Mouse (Mus musculus) heart, adult 2 months (tissue): ENCODE measurements around the gene Bcat2.
A peak's percentile ranks its signal among the peaks of the same experiment; 100 is the strongest.

Experiments used
- CTCF ChIP-seq: fragments of 200-600 bp; IDR thresholded peaks from 2 replicates; pipeline ENCODE4 v1.8.1; 2022; ENCODE audit warnings: antibody characterized with exemption, mild to moderate bottlenecking, moderate library complexity
- EP300 ChIP-seq: fragments of 200-500 bp; IDR thresholded peaks from 2 replicates; pipeline ENCODE4 v1.6.1; 2011; ENCODE audit warnings: low read depth, low read length, control low read depth; ENCODE audit not compliant: insufficient read depth
- POLR2A ChIP-seq: fragments of 200-500 bp; IDR thresholded peaks from 2 replicates; pipeline ENCODE4 v1.6.1; 2011; ENCODE audit warnings: mild to moderate bottlenecking, low read depth, low read length, control low read depth; ENCODE audit not compliant: insufficient read depth

- no peak for TF ChIP-seq POLR2A
- peak; percentile 71 for TF ChIP-seq CTCF
- TF ChIP-seq EP300 = no peak
Measured at GRCm38 (mm10) chr7:45590874-45591273, 20.9 kb downstream of the Bcat2 start.
